Mouse (Mus musculus) urinary bladder, adult 18-20 months (tissue): ENCODE measurements around the gene Trim40.

ENCODE experiments used
- DNase-seq, 2 experiments: peaks; one replicate each; pipeline ENCODE4 v3.0.0; 2022; ENCODE audit warnings: low spot score in 2 of 2, mixed read lengths in 2 of 2

Gene Trim40

GRCm38 (mm10) chr17:36840961-36841445 is 48.9 kb downstream of the Trim40 start:
- DNase-seq = no peak

DNA sequence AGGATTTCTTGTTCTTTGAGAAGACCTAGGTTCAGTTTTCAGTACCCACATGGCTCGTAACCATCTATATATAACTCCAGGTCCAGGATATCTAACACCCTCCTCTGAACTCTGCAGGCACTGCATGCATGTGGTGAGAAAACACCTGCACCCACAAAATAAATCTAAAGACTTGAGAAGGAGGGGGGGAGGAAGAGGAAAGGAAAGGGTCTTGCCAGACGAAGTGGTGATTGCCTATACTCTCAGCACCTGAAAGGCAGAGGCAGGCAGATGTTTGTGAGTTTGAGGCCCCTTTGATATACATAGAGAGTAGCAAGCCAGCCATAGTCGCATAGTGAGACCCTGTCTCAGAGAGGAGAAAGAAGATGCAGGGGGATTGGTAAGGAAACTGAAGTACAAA is 50.0 kb downstream of the Trim40 start:
- no peak for DNase-seq

GRCm38 (mm10) chr17:36839001-36839400 is 50.9 kb downstream of the Trim40 start:
- no peak for DNase-seq

- peak; percentile 97 to 99 for DNase-seq
These were observed 52.9 kb downstream of the Trim40 start, which contains the start of gene Trim26 for GRCm38 (mm10) chr17:36836874-36837647. Trim26 (plus strand) TSS chr17:36837134.

- no peak for DNase-seq
These were observed 53.5 kb downstream of the Trim40 start for GRCm38 (mm10) chr17:36836427-36836812.

DNA sequence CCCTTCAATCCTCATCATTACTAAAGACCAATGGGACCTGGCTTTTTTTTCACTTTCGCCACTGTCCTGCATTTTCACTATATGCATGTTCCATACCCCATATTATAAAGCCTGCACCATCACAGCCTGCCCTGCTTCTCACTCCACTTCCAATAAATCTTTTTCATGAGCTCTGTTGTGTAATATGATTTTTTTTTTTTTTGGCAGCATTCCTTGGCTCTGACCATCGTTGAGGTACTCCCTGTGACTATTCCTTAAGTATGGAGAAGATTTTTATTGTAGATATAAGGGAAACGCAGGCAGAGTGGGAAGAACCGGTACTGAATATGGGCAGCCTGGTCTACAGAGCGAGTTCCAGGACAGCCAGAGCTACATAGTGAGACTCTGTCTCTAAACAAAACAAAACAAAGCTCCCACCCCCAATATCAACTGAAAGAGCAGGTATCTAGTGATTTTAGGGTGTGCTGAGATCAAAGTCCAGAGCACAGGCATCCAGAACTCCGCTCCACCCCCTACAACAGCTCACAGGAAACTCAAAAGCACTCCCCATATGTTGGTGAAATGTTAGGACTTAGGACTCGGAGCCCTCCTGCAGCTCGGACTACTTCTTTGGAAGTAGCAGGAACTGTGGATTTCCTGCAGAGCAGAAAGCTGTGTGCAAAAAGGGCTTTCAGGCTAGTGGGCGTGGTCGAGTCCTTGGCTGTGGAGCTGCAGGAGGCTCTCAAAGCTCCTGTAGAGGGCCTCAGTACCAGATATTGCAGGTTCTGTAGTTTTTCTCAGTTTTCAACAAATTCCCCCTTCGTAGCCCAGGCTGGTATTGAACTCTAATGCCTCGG is 54.1 kb downstream of the Trim40 start:
- DNase-seq = peak; percentile 33 to 42

DNA sequence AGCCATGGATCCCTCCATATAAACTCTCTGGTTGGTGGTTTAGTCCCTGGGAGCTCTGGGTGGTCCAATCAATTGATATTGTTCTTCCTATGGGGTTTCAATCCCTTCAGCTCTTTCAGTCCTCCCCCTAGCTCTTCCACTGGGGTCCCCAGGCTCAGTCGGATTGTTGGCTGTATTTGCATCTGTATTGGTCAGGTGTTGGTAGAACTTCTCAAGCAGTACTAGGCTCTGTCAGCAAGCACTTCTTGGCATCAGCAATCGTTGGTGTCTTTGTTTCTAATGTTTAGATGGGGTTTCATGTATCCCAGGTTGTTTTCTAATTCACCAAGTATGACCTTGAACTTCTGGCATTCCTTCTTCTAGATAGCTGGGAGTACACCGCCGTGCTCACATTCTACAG is 57.2 kb downstream of the Trim40 start:
- DNase-seq = no peak
